Mouse (Mus musculus) ovary, adult 10 weeks (tissue): ENCODE measurements around the gene Gm17783. TPM values are rescaled to one million over a fixed set of nuclear protein-coding genes. Genes with fewer than 3 reads are reported as not detected.

Experiments used
- polyA plus RNA-seq: library from polyadenylated mRNA; stranded (reverse); fragments of 350-450 nt; fragmentation: Illumina TruSeq; extraction: RNeasy Lipid Tissue Mini Kit (QIAGEN cat#74804); gene quantifications from one replicate; pipeline ENCODE4 v1.2.3, GENCODE M21; 2014

The Gm17783 gene
- not detected for polyA plus RNA-seq

DNA sequence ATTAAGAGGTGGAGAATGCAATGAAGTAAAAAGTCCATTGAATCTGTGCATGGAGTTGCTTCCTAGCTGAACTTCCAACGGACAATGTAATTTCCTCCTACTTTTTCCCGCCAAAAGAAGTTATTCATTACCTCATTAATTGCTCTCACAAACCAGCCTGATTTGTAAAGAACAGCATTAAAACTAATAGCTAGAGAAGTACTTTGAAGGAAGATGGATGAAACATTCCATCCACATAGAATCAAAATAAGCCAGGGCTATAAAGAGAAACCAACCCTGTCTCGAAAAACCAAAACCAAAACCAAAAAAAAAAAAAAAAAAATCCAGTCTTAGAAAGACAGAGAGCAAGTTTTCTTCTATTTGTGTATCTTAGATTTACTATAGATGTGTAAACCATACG lies at the start of gene Gm17783:
Gene Gm17783, minus strand, starts transcription at position 101 of the 400 bp plus-strand sequence.

GRCm38 (mm10) chr16:45535009-45535408 lies 3.2 kb upstream of the Gm17783 start, which contains the start of gene Slc9c1:
TSS of gene Slc9c1 (plus strand) at chr16:45535309.

DNA sequence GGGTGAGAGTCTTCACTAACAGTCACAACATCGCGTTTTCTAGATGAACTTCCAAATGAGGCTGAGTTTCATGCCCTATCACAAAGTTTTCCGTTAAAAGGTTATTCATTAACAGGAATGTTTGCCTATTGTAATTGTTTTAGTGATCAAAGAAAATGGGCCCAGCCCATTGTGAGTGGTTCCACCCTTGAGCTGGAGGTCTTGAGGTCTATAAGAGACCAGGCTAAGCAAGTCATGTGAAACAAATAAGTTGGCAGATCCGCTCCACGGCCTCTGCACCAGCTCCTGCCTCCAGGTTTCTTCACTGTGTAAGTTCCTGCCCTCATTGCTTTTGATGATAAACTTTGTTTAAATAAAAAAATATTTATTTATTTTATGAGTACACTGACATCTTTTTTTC lies 38.9 kb downstream of the Gm17783 start, which contains the start of gene Gm609:
Gene Gm609, minus strand, starts transcription at position 43 of the 400 bp plus-strand sequence.

Other genes starting within 250 kb of the Gm17783 start
- gene Cd200, start 123.0 kb downstream of the Gm17783 start, polyA plus RNA-seq = 193 TPM
- gene Gm609, start 39.1 kb downstream of the Gm17783 start, polyA plus RNA-seq = 2.2 TPM
- not detected for gene Slc9c1, start 3.3 kb upstream of the Gm17783 start, polyA plus RNA-seq
- 0.68 TPM for gene Gcsam, start 78.3 kb upstream of the Gm17783 start, polyA plus RNA-seq
- not detected for gene BC016579, start 122.0 kb upstream of the Gm17783 start, polyA plus RNA-seq
- gene Tmprss7, start 161.6 kb upstream of the Gm17783 start, polyA plus RNA-seq = not detected
- gene Tagln3, start 192.6 kb upstream of the Gm17783 start, polyA plus RNA-seq = not detected
- gene Abhd10, start 210.9 kb upstream of the Gm17783 start, polyA plus RNA-seq = 29.8 TPM